Mouse (Mus musculus): ENCODE data around the gene Mat2a. TPM values are rescaled to one million over a fixed set of nuclear protein-coding genes. Genes with fewer than 3 reads are reported as not detected.
A peak's percentile ranks its signal among the peaks of the same experiment; 100 is the strongest.

Mat2a gene
- total and polyA plus RNA-seq, 2 experiments from 2014 or later, result 105 to 254 TPM

DNA sequence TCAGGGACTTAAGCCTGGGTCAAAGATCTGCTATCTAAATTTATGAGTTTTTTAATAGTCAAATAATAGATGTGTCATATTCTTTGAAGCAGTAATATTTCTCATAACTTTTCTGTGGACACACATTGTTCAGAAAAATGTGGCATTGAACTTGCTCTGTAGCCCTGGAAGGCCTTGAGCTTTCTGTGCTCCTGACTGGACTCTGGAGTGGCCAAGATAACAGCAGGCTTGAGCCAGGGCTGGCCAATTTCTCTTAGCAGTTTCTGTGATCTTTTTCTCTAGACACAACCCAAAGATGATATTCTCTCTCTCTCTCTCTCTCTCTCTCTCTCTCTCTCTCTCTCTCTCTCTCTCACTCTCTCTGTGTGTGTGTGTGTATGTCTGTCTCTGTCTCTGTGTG lies 5.7 kb upstream of the Mat2a start:
- no peak for DNase-seq (ENCODE audit: low spot score)
- Histone ChIP-seq H3K9ac (replicated peaks; ENCODE audit: low read length) (no peak overlapping the region), H3K27me3 (ENCODE audit: insufficient read depth, low read length) (no peaks in the 10 kb centered on the region), H3K27ac (no peak overlapping the region), H3K4me2 (ENCODE audit: low read depth, low read length) (no peak overlapping the region), H3K36me3 (ENCODE audit: insufficient read depth, low read length) (no peaks in the 10 kb centered on the region), H3K9me3 (ENCODE audit: low read length) (no peaks in the 10 kb centered on the region), H3K4me1 (ENCODE audit: insufficient read depth, low read length) (peaks cover 6% of the 10 kb centered on the region; the same call in 1 of the 2 replicates), H3K4me3 (ENCODE audit: low read length) (no peak overlapping the region)
- no peak for ATAC-seq
- no peak for TF ChIP-seq CTCF (IDR thresholded peaks at IDR 0.05; ENCODE audit: low read depth)

DNA sequence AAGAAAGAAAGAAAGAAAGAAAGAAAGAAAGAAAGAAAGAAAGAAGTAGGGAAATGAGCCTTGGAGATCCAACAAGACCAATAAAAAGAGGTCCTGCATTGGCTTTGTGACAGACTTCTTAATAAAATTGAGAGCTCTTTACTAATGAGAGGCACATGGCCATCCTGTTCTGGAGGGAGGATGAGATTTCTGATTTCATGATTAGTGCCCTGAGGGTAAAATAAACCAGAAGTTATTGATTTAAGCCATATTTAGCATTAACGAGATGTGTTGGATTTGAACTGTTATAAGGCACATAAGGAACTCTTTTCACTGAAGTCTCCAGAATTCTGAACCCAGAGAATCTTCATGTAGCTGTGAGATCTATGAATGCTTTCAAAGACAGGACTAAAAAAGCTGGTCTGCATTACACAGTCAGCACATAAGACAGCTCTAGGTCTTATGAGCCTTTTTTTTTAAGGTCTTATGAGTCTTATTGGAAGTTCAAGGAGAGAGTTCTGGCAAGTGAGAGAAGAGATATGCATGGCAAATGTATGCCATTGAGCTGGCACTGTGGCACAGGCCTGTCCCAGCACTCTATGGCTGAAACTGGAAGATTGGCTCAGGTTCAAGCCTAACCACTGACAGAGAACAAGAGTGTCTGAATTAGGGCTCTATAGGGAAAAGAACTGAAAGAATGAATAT lies 3.7 kb upstream of the Mat2a start:
- 76% methylated on average over 1 of the region's 1 CpGs for WGBS
- no peak for ATAC-seq
- no peak overlapping the region for H3K27ac ChIP-seq
- H3K4me2 ChIP-seq (ENCODE audit: low read depth, low read length), result no peak overlapping the region
- H3K27me3 ChIP-seq (ENCODE audit: insufficient read depth, low read length), result no peaks in the 10 kb centered on the region
- no peak for TF ChIP-seq CTCF (IDR thresholded peaks at IDR 0.05; ENCODE audit: low read depth)
- H3K36me3 ChIP-seq (ENCODE audit: insufficient read depth, low read length), result no peaks in the 10 kb centered on the region
- peaks cover 6% of the 10 kb centered on the region; the same call in 1 of the 2 replicates for H3K4me1 ChIP-seq (ENCODE audit: insufficient read depth, low read length)
- no peak for DNase-seq (ENCODE audit: low spot score)
- no peaks in the 10 kb centered on the region for H3K9me3 ChIP-seq (ENCODE audit: low read length)
- H3K4me3 ChIP-seq (ENCODE audit: low read length), result no peak overlapping the region
- H3K9ac ChIP-seq (replicated peaks; ENCODE audit: low read length), result no peak overlapping the region

DNA sequence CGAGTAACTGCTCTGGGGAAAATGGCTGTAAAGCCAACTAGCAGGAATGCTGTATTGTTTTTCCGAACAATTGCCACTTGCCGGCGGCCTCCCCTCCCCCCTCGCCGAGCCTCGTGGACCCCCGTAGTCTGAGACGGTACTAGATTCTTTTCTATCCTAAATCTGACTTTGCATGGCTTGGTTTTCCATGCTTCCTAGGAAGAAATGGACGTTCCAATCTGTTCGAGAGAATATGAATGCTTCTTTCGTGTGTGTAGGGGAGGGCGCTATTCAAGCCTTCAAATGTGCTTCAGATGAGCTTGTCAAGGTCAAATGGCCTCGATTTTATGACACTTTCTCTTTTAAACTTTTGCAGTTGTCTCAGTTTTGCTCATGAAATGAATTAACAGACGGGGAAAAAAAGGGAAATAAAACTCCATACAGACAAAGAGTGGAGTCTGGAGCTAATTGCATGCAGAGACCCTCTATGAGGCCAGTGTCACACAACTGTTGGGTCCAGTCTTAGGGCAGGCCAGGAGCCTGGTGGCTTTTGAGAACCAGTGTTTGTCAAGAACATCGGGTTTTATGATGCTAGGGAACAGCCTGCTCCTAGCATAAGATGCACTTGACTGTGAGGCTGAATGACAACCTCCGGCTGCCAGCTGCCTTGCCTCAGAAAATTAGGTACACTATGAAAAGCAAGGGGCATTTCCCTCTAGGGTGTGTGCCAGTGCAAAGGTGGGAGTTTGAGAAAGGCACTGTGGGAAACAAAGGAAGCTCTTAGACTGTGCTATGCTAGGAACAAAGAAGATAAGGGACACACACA lies 1.0 kb upstream of the Mat2a start:
- no peak for TF ChIP-seq CTCF (IDR thresholded peaks at IDR 0.05; ENCODE audit: low read depth)
- peaks cover 16% of the 10 kb centered on the region for H3K4me1 ChIP-seq (ENCODE audit: insufficient read depth, low read length)
- peak overlapping the region; percentile 100 for H3K4me3 ChIP-seq (ENCODE audit: low read length)
- H3K36me3 ChIP-seq (ENCODE audit: insufficient read depth, low read length), result peaks cover 18% of the 10 kb centered on the region
- H3K4me2 ChIP-seq (ENCODE audit: low read depth, low read length), result peak overlapping the region; percentile 70
- no peaks in the 10 kb centered on the region for H3K9me3 ChIP-seq (ENCODE audit: low read length)
- H3K27ac ChIP-seq, result peak overlapping the region; percentile 100
- WGBS, result 5% methylated on average over 17 of the region's 17 CpGs
- ATAC-seq, result no peak
- peak; percentile 31 for DNase-seq (ENCODE audit: low spot score)
- peak overlapping the region; percentile 99 for H3K9ac ChIP-seq (replicated peaks; ENCODE audit: low read length)
- H3K27me3 ChIP-seq (ENCODE audit: insufficient read depth, low read length), result no peaks in the 10 kb centered on the region

DNA sequence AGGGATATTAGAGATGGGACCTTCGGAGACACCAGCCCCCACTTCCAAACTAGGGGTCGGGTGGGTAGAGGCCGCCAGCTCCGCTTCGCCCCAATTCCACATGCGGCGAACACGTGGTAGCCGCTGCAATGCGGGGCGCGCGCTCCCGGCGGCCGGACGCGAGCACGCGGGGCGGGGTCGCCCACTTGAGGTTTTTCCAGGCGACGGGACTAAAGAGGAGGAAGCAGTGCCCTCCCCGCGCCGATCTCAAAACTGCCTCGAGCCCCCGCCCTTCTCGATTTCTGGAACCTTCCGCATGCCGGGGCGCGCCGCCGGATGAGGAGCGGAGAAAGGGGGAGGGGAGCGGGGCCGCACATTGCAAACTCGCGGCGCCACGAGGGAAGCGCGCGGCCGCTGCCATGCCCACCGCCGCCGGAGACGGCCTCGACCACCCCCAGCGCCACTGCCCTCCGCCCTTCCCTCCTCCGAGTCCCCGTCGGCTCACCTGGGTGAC lies 450 bp downstream of the Mat2a start:
- Histone ChIP-seq H3K4me2 (ENCODE audit: low read depth, low read length) (peak overlapping the region; percentile 70), H3K4me1 (ENCODE audit: insufficient read depth, low read length) (peaks cover 16% of the 10 kb centered on the region), H3K4me3 (ENCODE audit: low read length) (peak overlapping the region; percentile 100), H3K36me3 (ENCODE audit: insufficient read depth, low read length) (peaks cover 25% of the 10 kb centered on the region), H3K27ac (peak overlapping the region; percentile 100), H3K27me3 (ENCODE audit: insufficient read depth, low read length) (no peaks in the 10 kb centered on the region), H3K9ac (replicated peaks; ENCODE audit: low read length) (peak overlapping the region; percentile 99), H3K9me3 (ENCODE audit: low read length) (no peaks in the 10 kb centered on the region)
- peak; percentile 74 for ATAC-seq
- DNase-seq (ENCODE audit: low spot score), result peak; percentile 95
- TF ChIP-seq CTCF (IDR thresholded peaks at IDR 0.05; ENCODE audit: low read depth), result no peak
- WGBS, result 2% methylated on average over 50 of the region's 57 CpGs

DNA sequence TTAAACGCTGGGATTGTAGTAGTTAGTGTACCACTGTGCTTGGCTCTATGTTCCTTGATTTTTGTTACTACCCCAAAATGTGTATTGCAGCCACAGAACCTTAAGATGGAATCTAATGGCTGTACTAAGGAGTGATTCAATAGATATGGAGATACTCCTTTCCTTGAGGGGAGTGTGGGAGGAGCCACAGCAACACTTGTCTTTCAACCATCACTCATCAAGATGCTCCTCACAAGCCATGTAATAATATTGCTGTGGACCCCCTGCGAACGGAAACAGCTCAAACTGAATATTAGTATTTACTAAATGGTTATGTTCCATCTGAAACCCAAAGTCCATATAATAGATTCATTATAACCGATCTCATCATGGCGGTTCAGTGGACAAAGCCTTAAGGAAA lies 1.1 kb downstream of the Mat2a start:
- TF ChIP-seq CTCF (IDR thresholded peaks at IDR 0.05; ENCODE audit: low read depth), result no peak
- Histone ChIP-seq H3K27ac (peak overlapping the region; percentile 100; the same call in 1 of the 2 replicates), H3K4me2 (ENCODE audit: low read depth, low read length) (peak overlapping the region; percentile 70), H3K36me3 (ENCODE audit: insufficient read depth, low read length) (peaks cover 25% of the 10 kb centered on the region), H3K27me3 (ENCODE audit: insufficient read depth, low read length) (no peaks in the 10 kb centered on the region), H3K9ac (replicated peaks; ENCODE audit: low read length) (peak overlapping the region; percentile 99), H3K4me3 (ENCODE audit: low read length) (peak overlapping the region; percentile 100), H3K9me3 (ENCODE audit: low read length) (no peaks in the 10 kb centered on the region), H3K4me1 (ENCODE audit: insufficient read depth, low read length) (peaks cover 16% of the 10 kb centered on the region)
- DNase-seq (ENCODE audit: low spot score) (no peak), ATAC-seq (no peak)
- under 1% methylated on average over 5 of the region's 5 CpGs for WGBS

DNA sequence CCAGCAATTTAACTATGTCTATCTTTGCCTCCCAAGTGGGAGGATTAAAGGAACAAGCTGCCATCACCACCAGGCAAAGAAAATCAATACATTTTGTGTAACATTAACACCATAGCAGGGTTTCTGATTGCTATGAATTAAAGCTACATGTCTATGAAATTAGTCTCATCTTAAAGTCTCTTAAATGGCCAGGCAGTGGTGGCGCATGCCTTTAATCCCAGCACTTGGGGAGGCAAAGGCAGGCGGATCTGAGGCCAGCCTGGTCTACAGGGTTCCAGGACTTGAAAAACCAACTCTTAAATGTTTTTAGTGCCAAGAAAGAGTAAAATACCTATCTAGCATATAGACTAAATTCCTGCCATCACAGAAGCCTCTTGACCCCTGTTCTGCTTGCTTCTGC lies 7.2 kb downstream of the Mat2a start:
- H3K27ac ChIP-seq, result no peak overlapping the region

More for the DNA sequence above, 7.2 kb downstream of the Mat2a start:
- no peak overlapping the region for H3K9ac ChIP-seq (replicated peaks; ENCODE audit: low read length)
- DNase-seq (ENCODE audit: low spot score), result no peak
- no peak for TF ChIP-seq CTCF (IDR thresholded peaks at IDR 0.05; ENCODE audit: low read depth)
- peaks cover 51% of the 10 kb centered on the region for H3K36me3 ChIP-seq (ENCODE audit: insufficient read depth, low read length)
- ATAC-seq, result no peak
- H3K4me2 ChIP-seq (ENCODE audit: low read depth, low read length), result no peak overlapping the region
- no peaks in the 10 kb centered on the region for H3K9me3 ChIP-seq (ENCODE audit: low read length)
- no peak overlapping the region for H3K4me3 ChIP-seq (ENCODE audit: low read length)
- H3K27me3 ChIP-seq (ENCODE audit: insufficient read depth, low read length), result no peaks in the 10 kb centered on the region
- H3K4me1 ChIP-seq (ENCODE audit: insufficient read depth, low read length), result peaks cover 6% of the 10 kb centered on the region; the same call in 1 of the 2 replicates
- WGBS, result 85% methylated on average over 2 of the region's 2 CpGs

Measured in hindbrain, postnatal 0 days (tissue).